Mouse (Mus musculus): ENCODE data around the gene Pelp1.

DNA sequence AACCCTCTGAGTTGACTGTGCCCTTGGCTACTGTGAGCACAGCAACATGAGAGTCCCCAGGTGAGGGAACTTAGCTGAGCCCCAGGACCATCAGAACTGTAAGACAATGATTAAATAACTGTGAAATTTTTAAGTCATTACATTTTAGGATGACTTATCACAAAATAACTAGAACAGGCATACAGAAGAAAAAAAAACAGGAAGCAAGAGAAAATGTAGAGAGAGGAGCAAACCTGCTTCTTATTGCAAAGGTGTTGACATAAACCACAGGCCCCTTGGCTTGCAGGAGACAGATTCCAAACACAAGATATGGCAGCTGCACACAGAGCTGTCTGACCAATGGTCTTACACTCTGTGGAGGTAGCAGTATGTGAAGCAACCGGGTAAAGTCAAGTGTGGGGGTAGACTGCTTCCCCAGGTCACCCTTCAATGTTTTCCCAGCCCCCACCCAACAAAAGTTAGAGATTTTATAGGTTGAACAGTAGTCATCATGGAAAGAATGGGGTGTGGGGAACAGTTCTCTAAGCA is 29.3 kb downstream of the Pelp1 start:
- TF ChIP-seq POLR2A (IDR thresholded peaks at IDR 0.05; ENCODE audit: insufficient read length, low read depth) (no peak), MYOD1 (IDR thresholded peaks at IDR 0.05; ENCODE audit: control insufficient read depth in 1 of 3, insufficient read length in 2 of 3, low read depth in 2 of 3) (no peak), E2F4 (IDR thresholded peaks at IDR 0.05; ENCODE audit: insufficient read depth) (no peak), MYOG (IDR thresholded peaks at IDR 0.05; ENCODE audit: control insufficient read depth in 1 of 3, insufficient read depth in 1 of 3, insufficient read length in 2 of 3, low read depth in 2 of 3) (no peak), CEBPB (IDR thresholded peaks at IDR 0.05; ENCODE audit: insufficient read depth, poor library complexity, severe bottlenecking) (no peak), MAX (IDR thresholded peaks at IDR 0.05; ENCODE audit: low read depth) (no peak), SRF (IDR thresholded peaks at IDR 0.05; ENCODE audit: control insufficient read depth, insufficient read length, low read depth) (no peak), TCF12 (IDR thresholded peaks at IDR 0.05; ENCODE audit: insufficient read depth, poor library complexity, severe bottlenecking) (no peak), USF1 (IDR thresholded peaks at IDR 0.05; ENCODE audit: low read depth) (no peak), POLR2AphosphoS2 (IDR thresholded peaks at IDR 0.05; ENCODE audit: insufficient read length, low read depth) (no peak), TCF3 (IDR thresholded peaks at IDR 0.05; ENCODE audit: insufficient read length, low read depth) (no peak), REST (IDR thresholded peaks at IDR 0.05; ENCODE audit: insufficient read depth, insufficient read length) (no peak)

All from myocyte (in vitro differentiated cells).